ENCODE assay signal across 17 mouse cellular contexts in the genomic region with DNA sequence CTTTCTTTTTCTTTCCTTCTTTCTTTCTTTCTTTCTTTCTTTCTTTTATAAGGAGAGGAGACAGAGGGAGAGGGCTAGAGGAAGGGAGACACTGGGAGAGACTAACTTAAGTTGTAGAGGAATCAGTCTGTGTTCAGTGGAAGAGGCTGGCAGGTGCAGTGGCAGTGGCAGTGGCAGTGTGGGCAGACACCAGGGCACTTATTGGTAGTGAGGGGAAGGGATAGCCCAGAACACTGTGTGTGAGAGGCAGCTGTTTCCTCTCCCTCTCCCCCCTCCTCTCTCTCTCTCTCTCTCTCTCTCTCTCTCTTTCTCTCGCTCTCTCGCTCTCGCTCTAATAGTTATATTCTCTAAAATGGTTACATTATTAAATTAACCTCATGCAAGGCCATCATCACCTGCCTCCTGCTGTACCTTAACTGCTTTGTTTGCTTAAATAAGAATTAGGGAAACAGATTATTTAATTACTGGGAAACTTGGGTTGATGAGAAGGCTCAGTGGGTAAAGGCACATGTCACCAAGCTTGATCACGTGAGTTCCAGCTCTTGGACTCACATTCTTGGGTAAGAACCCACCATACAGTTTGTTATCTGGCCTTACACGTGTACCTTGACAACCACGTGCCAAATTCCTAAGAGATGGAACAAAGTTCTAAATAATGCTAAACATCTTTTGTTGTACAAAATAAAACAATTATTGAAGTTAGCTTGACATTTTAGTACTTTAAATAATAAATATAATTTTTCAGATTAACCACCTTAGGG. TPM values are rescaled to one million over a fixed set of nuclear protein-coding genes. Genes with fewer than 3 reads are reported as not detected.
DNase-seq lines count a peak whose midpoint lies in the region; ATAC-seq and TF ChIP-seq lines count a peak whose summit lies in the region.
"Had no signal": no experiment of that assay in that cellular context is flagged by ENCODE, and none has a peak within 500 bp of the region (broad histone marks: within the 10 kb centered on the region; RNA-seq: fewer than 3 reads in every experiment).

No protein-coding gene starts in this region.

- dilution Hi-C loops in CH12.LX (cut with MboI; ENCODE audit: extremely low pct_ligation_motif_present, extremely low pct_unique_long_range_greater_than_20kb, low sequenced_read_pairs): no loop called here

- 0 out of 2 replicates have a peak, but pooled peaks have one; percentile 13 for TF ChIP-seq POLR2A in CH12.LX (IDR thresholded peaks at IDR 0.05; ENCODE audit: low read depth, low read length)

- H3K27ac ChIP-seq in CH12.LX (ENCODE audit: insufficient read depth, low read depth): peak overlapping the region; percentile 95
- H3K27ac ChIP-seq in liver, embryonic 12.5 days: peak overlapping the region; percentile 83
- H3K27ac ChIP-seq: forebrain, embryonic 15.5 days; heart, embryonic 10.5 days; hindbrain, embryonic 13.5 days; limb, embryonic 12.5 days; midbrain, embryonic 15.5 days; neural tube, embryonic 12.5 days had no signal

- peak; percentile 45 for DNase-seq in CH12.LX (ENCODE audit: extremely low read depth)
- peak; percentile 65 for DNase-seq in splenic B cell, adult 2 months (ENCODE audit: low read depth, low spot score)
- DNase-seq in layer of hippocampus, postnatal 36 days: no peak
- no peak for DNase-seq in lung, postnatal 36 days
- DNase-seq in adrenal gland, adult 2 months: no peak
- DNase-seq: cerebellum, adult 11-12 months had no signal

- H3K9ac ChIP-seq in CH12.LX (ENCODE audit: insufficient read depth, low read depth): peak overlapping the region; percentile 94
- H3K9ac ChIP-seq in liver, embryonic 12.5 days: peak overlapping the region; percentile 68
- H3K9ac ChIP-seq: forebrain, embryonic 15.5 days; hindbrain, embryonic 13.5 days; limb, embryonic 12.5 days; midbrain, embryonic 15.5 days; neural tube, embryonic 12.5 days had no signal

- no peak for TF ChIP-seq RAD21 in CH12.LX (IDR thresholded peaks at IDR 0.05; ENCODE audit: low read depth, low read length)

- H3K4me2 ChIP-seq in CH12.LX (ENCODE audit: insufficient read depth, low read depth, poor library complexity, severe bottlenecking): no peak overlapping the region
- peak overlapping the region; percentile 56 for H3K4me2 ChIP-seq in liver, embryonic 12.5 days
- H3K4me2 ChIP-seq: forebrain, embryonic 15.5 days; hindbrain, embryonic 13.5 days; limb, embryonic 12.5 days; midbrain, embryonic 15.5 days; neural tube, embryonic 12.5 days had no signal

- ATAC-seq in megakaryocyte, adult 5-6 weeks (ENCODE audit: poor library complexity, severe bottlenecking): no peak
- ATAC-seq in liver, embryonic 12.5 days: no peak
- ATAC-seq: forebrain, embryonic 15.5 days; lung, postnatal 0 days; midbrain, embryonic 15.5 days had no signal

- peak overlapping the region; percentile 92 for H3K4me3 ChIP-seq in megakaryocyte, embryonic 14.5 days (replicated peaks)
- peak overlapping the region; percentile 62 to 73 (median 71) for H3K4me3 ChIP-seq in CH12.LX (replicated peaks in 1 of 3; ENCODE audit: low read depth in 2 of 3, low read length in 2 of 3, poor library complexity in 1 of 3)
- peak overlapping the region; percentile 48 for H3K4me3 ChIP-seq in liver, embryonic 12.5 days
- H3K4me3 ChIP-seq: forebrain, embryonic 15.5 days; heart, embryonic 10.5 days; hindbrain, embryonic 13.5 days; limb, embryonic 12.5 days; midbrain, embryonic 15.5 days; neural tube, embryonic 12.5 days had no signal

- TF ChIP-seq CTCF in CH12.LX (conservative IDR thresholded peaks at IDR 0.05 in 1 of 2, IDR thresholded peaks at IDR 0.05 in 1 of 2; ENCODE audit: low read depth in 2 of 2, low read length in 2 of 2): no peak

- peaks cover 67% of the 10 kb centered on the region for H3K4me1 ChIP-seq in megakaryocyte, embryonic 14.5 days
- peaks cover 7 to 35% of the 10 kb centered on the region in 2 experiments; a peak in 2 of 4 replicates for H3K4me1 ChIP-seq in CH12.LX (ENCODE audit: control insufficient read depth in 1 of 2, insufficient read depth in 2 of 2)
- H3K4me1 ChIP-seq in liver, embryonic 12.5 days: peaks cover 86% of the 10 kb centered on the region

- WGBS in liver, embryonic 12.5 days (ENCODE audit: insufficient replicate concordance): 54% methylated on average over 6 of the region's 6 CpGs

- TF ChIP-seq EP300 in CH12.LX (IDR thresholded peaks at IDR 0.05; ENCODE audit: low read length): no peak

- peaks cover 44% of the 10 kb centered on the region for H3K36me3 ChIP-seq in megakaryocyte, embryonic 14.5 days (replicated peaks; ENCODE audit: low read length)
- peaks cover 8 to 17% of the 10 kb centered on the region in 2 experiments for H3K36me3 ChIP-seq in CH12.LX (replicated peaks in 1 of 2; ENCODE audit: control insufficient read depth in 1 of 2, insufficient read depth in 1 of 2, low read length in 1 of 2)
- H3K36me3 ChIP-seq in liver, embryonic 12.5 days: peaks cover 35% of the 10 kb centered on the region
- H3K36me3 ChIP-seq in splenic B cell, adult 2 months (ENCODE audit: control insufficient read depth, insufficient read depth, low read length, poor library complexity, severe bottlenecking): no peaks in the 10 kb centered on the region
- H3K36me3 ChIP-seq: forebrain, embryonic 15.5 days; heart, embryonic 10.5 days; hindbrain, embryonic 13.5 days; limb, embryonic 12.5 days; midbrain, embryonic 15.5 days; neural tube, embryonic 12.5 days had no signal

- H3K79me2 ChIP-seq in CH12.LX (replicated peaks; ENCODE audit: control insufficient read depth, extremely low read depth, insufficient read depth, poor library complexity, severe bottlenecking): peaks cover 57% of the 10 kb centered on the region

- H3K9me3 ChIP-seq in megakaryocyte, embryonic 14.5 days: peaks cover 29% of the 10 kb centered on the region
- H3K9me3 ChIP-seq in CH12.LX (replicated peaks; ENCODE audit: low read length): peaks cover 16% of the 10 kb centered on the region
- peaks cover 27% of the 10 kb centered on the region for H3K9me3 ChIP-seq in liver, embryonic 12.5 days (replicated peaks)
- H3K9me3 ChIP-seq: forebrain, embryonic 15.5 days; heart, embryonic 10.5 days; hindbrain, embryonic 13.5 days; limb, embryonic 12.5 days; midbrain, embryonic 15.5 days; neural tube, embryonic 12.5 days had no signal

- H3K27me3 ChIP-seq in megakaryocyte, embryonic 14.5 days (replicated peaks): no peaks in the 10 kb centered on the region
- H3K27me3 ChIP-seq in CH12.LX (replicated peaks): no peaks in the 10 kb centered on the region
- no peaks in the 10 kb centered on the region for H3K27me3 ChIP-seq in liver, embryonic 12.5 days (replicated peaks)
- H3K27me3 ChIP-seq in splenic B cell, adult 2 months (ENCODE audit: control insufficient read depth, insufficient read depth, low read length, poor library complexity, severe bottlenecking): no peaks in the 10 kb centered on the region
- H3K27me3 ChIP-seq: forebrain, embryonic 15.5 days; hindbrain, embryonic 13.5 days; limb, embryonic 12.5 days; midbrain, embryonic 15.5 days; neural tube, embryonic 12.5 days had no signal

- in situ Hi-C loops in CH12.LX (cut with MboI; ENCODE audit: low pct_ligation_motif_present, low pct_unique_long_range_greater_than_20kb, low sequenced_read_pairs): no loop called here

RNA-seq across cellular contexts. Expression of a gene that starts 18.7 kb away (rescaled TPM):
- 11.4 and 13.7 TPM in 2 replicates for polyA plus RNA-seq in megakaryocyte, embryonic 14.5 days (2012; ENCODE audit: insufficient read depth, low replicate concordance)
- 7.5 and 8.9 TPM in 2 replicates for total RNA-seq in megakaryocyte, adult 5-6 weeks (2015)
- total RNA-seq in megakaryocyte, adult 5-6 weeks (2017): 2.8 and 8.5 TPM in 2 replicates
- total RNA-seq in CH12.LX (2012; rRNA removed) (5.5 and 8.3 TPM in 2 replicates), CH12.LX (2014; rRNA removed) (2.3 and 4.0 TPM in 2 replicates)
- 30.6 and 32.0 TPM in 2 replicates for polyA plus RNA-seq in CH12.LX (2012; ENCODE audit: insufficient read length, low read depth)
- polyA plus RNA-seq in liver, embryonic 12.5 days (2016; fragmentation: Nextera tagmentation; extraction: Ambion mirVana): 12.6 and 13.7 TPM in 2 replicates
- 10 to 100 TPM; 47.7 to 53.8 TPM for total RNA-seq in layer of hippocampus, postnatal 36 days (2021)
- 10 to 100 TPM; 19.5 to 19.8 TPM for total RNA-seq in adrenal gland, adult 2 months (2021)
- 19.1 and 20.6 TPM in 2 replicates for polyA plus RNA-seq in adrenal gland, adult 2 months (2012; rRNA removed)

RNA-seq across cellular contexts. Expression of a gene that starts 19.1 kb away (rescaled TPM):
- 63.9 and 75.7 TPM in 2 replicates for polyA plus RNA-seq in megakaryocyte, embryonic 14.5 days (2012; ENCODE audit: insufficient read depth, low replicate concordance)
- 5.0 and 6.4 TPM in 2 replicates for total RNA-seq in megakaryocyte, adult 5-6 weeks (2015)
- 11.3 and 13.9 TPM in 2 replicates for total RNA-seq in megakaryocyte, adult 5-6 weeks (2017)
- total RNA-seq in CH12.LX (2012; rRNA removed) (24.3 and 29.0 TPM in 2 replicates), CH12.LX (2014; rRNA removed) (15.9 and 18.7 TPM in 2 replicates)
- 33.4 and 41.1 TPM in 2 replicates for polyA plus RNA-seq in CH12.LX (2012; ENCODE audit: insufficient read length, low read depth)
- 23.7 and 25.1 TPM in 2 replicates for polyA plus RNA-seq in liver, embryonic 12.5 days (2016; fragmentation: Nextera tagmentation; extraction: Ambion mirVana)
- 100 to 1,000 TPM; 139 to 143 TPM for total RNA-seq in layer of hippocampus, postnatal 36 days (2021)
- total RNA-seq in adrenal gland, adult 2 months (2021): 10 to 100 TPM; 38.1 to 53.1 TPM
- 26.9 and 29.6 TPM in 2 replicates for polyA plus RNA-seq in adrenal gland, adult 2 months (2012; rRNA removed)

RNA-seq across cellular contexts. Expression of a gene that starts 21.6 kb away (rescaled TPM):
- polyA plus RNA-seq in megakaryocyte, embryonic 14.5 days (2012; ENCODE audit: insufficient read depth, low replicate concordance): 3.9 TPM in 1 of 2 replicates, not detected in the other
- total RNA-seq in megakaryocyte, adult 5-6 weeks (2015): 19.5 and 20.8 TPM in 2 replicates
- 85.4 and 88.2 TPM in 2 replicates for total RNA-seq in megakaryocyte, adult 5-6 weeks (2017)
- total RNA-seq in CH12.LX (2012; rRNA removed) (9.8 and 16.1 TPM in 2 replicates), CH12.LX (2014; rRNA removed) (6.6 and 7.6 TPM in 2 replicates)
- 8.9 and 9.3 TPM in 2 replicates for polyA plus RNA-seq in CH12.LX (2012; ENCODE audit: insufficient read length, low read depth)
- 4.6 and 5.7 TPM in 2 replicates for polyA plus RNA-seq in liver, embryonic 12.5 days (2016; fragmentation: Nextera tagmentation; extraction: Ambion mirVana)
- total RNA-seq in layer of hippocampus, postnatal 36 days (2021): 1 to 10 TPM; 2.5 to 2.8 TPM
- total RNA-seq in adrenal gland, adult 2 months (2021): 1 to 10 TPM; 6.6 to 8.2 TPM
- polyA plus RNA-seq in adrenal gland, adult 2 months (2012; rRNA removed): 3.6 and 3.7 TPM in 2 replicates
- total RNA-seq: ES-E14 had no signal

RNA-seq across cellular contexts. Expression of a gene that starts 29.2 kb away (rescaled TPM):
- 86.0 and 161 TPM in 2 replicates for polyA plus RNA-seq in megakaryocyte, embryonic 14.5 days (2012; ENCODE audit: insufficient read depth, low replicate concordance)
- total RNA-seq in megakaryocyte, adult 5-6 weeks (2015): 31.8 and 32.7 TPM in 2 replicates
- total RNA-seq in megakaryocyte, adult 5-6 weeks (2017): 101 and 128 TPM in 2 replicates
- total RNA-seq in CH12.LX (2012; rRNA removed) (110 and 136 TPM in 2 replicates), CH12.LX (2014; rRNA removed) (52.8 and 52.9 TPM in 2 replicates)
- 290 and 352 TPM in 2 replicates for polyA plus RNA-seq in CH12.LX (2012; ENCODE audit: insufficient read length, low read depth)
- polyA plus RNA-seq in liver, embryonic 12.5 days (2016; fragmentation: Nextera tagmentation; extraction: Ambion mirVana): 90.2 and 90.5 TPM in 2 replicates
- 10 to 100 TPM; 70.0 to 71.3 TPM for total RNA-seq in layer of hippocampus, postnatal 36 days (2021)
- total RNA-seq in adrenal gland, adult 2 months (2021): 10 to 100 TPM; 83.5 to 86.8 TPM
- 66.0 and 78.9 TPM in 2 replicates for polyA plus RNA-seq in adrenal gland, adult 2 months (2012; rRNA removed)

RNA-seq across cellular contexts. Expression of a gene that starts 33.9 kb away (rescaled TPM):
- polyA plus RNA-seq in megakaryocyte, embryonic 14.5 days (2012; ENCODE audit: insufficient read depth, low replicate concordance): 13.8 and 44.0 TPM in 2 replicates
- 211 and 216 TPM in 2 replicates for total RNA-seq in megakaryocyte, adult 5-6 weeks (2015)
- 185 and 224 TPM in 2 replicates for total RNA-seq in megakaryocyte, adult 5-6 weeks (2017)
- total RNA-seq in CH12.LX (2012; rRNA removed) (21.8 and 23.0 TPM in 2 replicates), CH12.LX (2014; rRNA removed) (35.6 and 38.8 TPM in 2 replicates)
- polyA plus RNA-seq in CH12.LX (2012; ENCODE audit: insufficient read length, low read depth): 42.1 and 75.0 TPM in 2 replicates
- polyA plus RNA-seq in liver, embryonic 12.5 days (2016; fragmentation: Nextera tagmentation; extraction: Ambion mirVana): 19.5 and 20.5 TPM in 2 replicates
- 1 to 10 TPM; 4.7 to 5.0 TPM for total RNA-seq in layer of hippocampus, postnatal 36 days (2021)
- 10 to 100 TPM; 49.7 to 65.2 TPM for total RNA-seq in adrenal gland, adult 2 months (2021)
- polyA plus RNA-seq in adrenal gland, adult 2 months (2012; rRNA removed): 156 and 162 TPM in 2 replicates

Comparison
In these comparisons a context has a peak if more than half of its experiments do, and no peak if none do; other contexts are left out.
1. DNase-seq: peak in CH12.LX (single experiment) and splenic B cell, adult 2 months (single experiment); none in layer of hippocampus, postnatal 36 days (0 of 2), lung, postnatal 36 days (single experiment) and adrenal gland, adult 2 months (single experiment).
2. Peak in every context shown above with its lines, with median percentiles within 50 percentile points of each other: H3K4me3 ChIP-seq.